In genomic region chr1:170907111-170907455, GRCm38 (mm10) we compare ENCODE assay signal across 11 mouse cellular contexts. TPM values are rescaled to one million over a fixed set of nuclear protein-coding genes. Genes with fewer than 3 reads are reported as not detected.
DNase-seq lines count a peak whose midpoint lies in the region; ATAC-seq lines count a peak whose summit lies in the region.
"Had no signal": no experiment of that assay in that cellular context is flagged by ENCODE, and none has a peak within 500 bp of the region (broad histone marks: within the 10 kb centered on the region; RNA-seq: fewer than 3 reads in every experiment).

No protein-coding gene starts in this region.

- peak overlapping the region; percentile 53 for H3K4me3 ChIP-seq in kidney, embryonic 14.5 days (ENCODE audit: low read length)
- peak overlapping the region; percentile 55 for H3K4me3 ChIP-seq in embryonic facial prominence, embryonic 13.5 days
- peak overlapping the region; percentile 66 for H3K4me3 ChIP-seq in hindbrain, embryonic 16.5 days (ENCODE audit: low read length)
- peak overlapping the region; percentile 54 for H3K4me3 ChIP-seq in midbrain, embryonic 16.5 days (ENCODE audit: low read depth, low read length)

- H3K9me3 ChIP-seq in kidney, embryonic 14.5 days (ENCODE audit: control insufficient read depth, low read length), result no peaks in the 10 kb centered on the region
- no peaks in the 10 kb centered on the region for H3K9me3 ChIP-seq in embryonic facial prominence, embryonic 13.5 days
- no peaks in the 10 kb centered on the region for H3K9me3 ChIP-seq in hindbrain, embryonic 16.5 days (ENCODE audit: control insufficient read depth, low read length)
- no peaks in the 10 kb centered on the region for H3K9me3 ChIP-seq in midbrain, embryonic 16.5 days (replicated peaks; ENCODE audit: control insufficient read depth, low read length, poor library complexity, severe bottlenecking)

- H3K36me3 ChIP-seq in kidney, embryonic 14.5 days (ENCODE audit: control insufficient read depth, insufficient read depth, low read length), result no peaks in the 10 kb centered on the region
- no peaks in the 10 kb centered on the region for H3K36me3 ChIP-seq in embryonic facial prominence, embryonic 13.5 days
- no peaks in the 10 kb centered on the region for H3K36me3 ChIP-seq in hindbrain, embryonic 16.5 days (ENCODE audit: control insufficient read depth, insufficient read depth, low read length)
- H3K36me3 ChIP-seq in midbrain, embryonic 16.5 days (ENCODE audit: control insufficient read depth, insufficient read depth, low read length), result no peaks in the 10 kb centered on the region

- H3K9ac ChIP-seq in kidney, embryonic 14.5 days (ENCODE audit: low read depth, low read length), result peak overlapping the region; percentile 47; the same call in 1 of the 2 replicates
- peak overlapping the region; percentile 70 for H3K9ac ChIP-seq in embryonic facial prominence, embryonic 13.5 days
- peak overlapping the region; percentile 71 for H3K9ac ChIP-seq in hindbrain, embryonic 16.5 days (ENCODE audit: low read depth, low read length)
- peak overlapping the region; percentile 73 for H3K9ac ChIP-seq in midbrain, embryonic 16.5 days (ENCODE audit: low read depth, low read length)

- ATAC-seq in kidney, embryonic 14.5 days (ENCODE audit: low FRiP score, low TSS enrichment), result 0 out of 2 replicates have a peak, but pooled peaks have one; percentile 3
- ATAC-seq in embryonic facial prominence, embryonic 13.5 days (ENCODE audit: insufficient number of reproducible peaks, insufficient read depth, low FRiP score, low TSS enrichment, low read depth), result no peak
- ATAC-seq in hindbrain, embryonic 16.5 days, result 0 out of 2 replicates have a peak, but pooled peaks have one; percentile 5
- ATAC-seq in midbrain, embryonic 16.5 days, result peak; percentile 43; the same call in 1 of the 2 replicates
- ATAC-seq in monocyte, adult 5-6 weeks (replicated peaks; ENCODE audit: insufficient number of reproducible peaks, low FRiP score, low TSS enrichment, poor library complexity, severe bottlenecking), result no peak
- ATAC-seq: Patski had no signal

- peaks cover 4% of the 10 kb centered on the region; the same call in 1 of the 2 replicates for H3K4me1 ChIP-seq in kidney, embryonic 14.5 days (ENCODE audit: control insufficient read depth, insufficient read depth, low read length)
- peaks cover 15% of the 10 kb centered on the region for H3K4me1 ChIP-seq in embryonic facial prominence, embryonic 13.5 days
- H3K4me1 ChIP-seq in hindbrain, embryonic 16.5 days (ENCODE audit: control insufficient read depth, insufficient read depth, low read depth, low read length), result peaks cover 7% of the 10 kb centered on the region
- H3K4me1 ChIP-seq in midbrain, embryonic 16.5 days (ENCODE audit: control insufficient read depth, insufficient read depth, low read length), result peaks cover 5% of the 10 kb centered on the region; the same call in 1 of the 2 replicates

- H3K4me2 ChIP-seq in kidney, embryonic 14.5 days (replicated peaks; ENCODE audit: low read depth, low read length), result peak overlapping the region; percentile 96
- peak overlapping the region; percentile 82 for H3K4me2 ChIP-seq in embryonic facial prominence, embryonic 13.5 days
- H3K4me2 ChIP-seq in hindbrain, embryonic 16.5 days (ENCODE audit: low read length), result peak overlapping the region; percentile 97
- peak overlapping the region; percentile 97 for H3K4me2 ChIP-seq in midbrain, embryonic 16.5 days (ENCODE audit: low read length)

- 18% methylated on average over 11 of the region's 11 CpGs for WGBS in kidney, embryonic 14.5 days
- WGBS in embryonic facial prominence, embryonic 13.5 days, result 19% methylated on average over 11 of the region's 11 CpGs
- WGBS in hindbrain, embryonic 16.5 days, result 20% methylated on average over 11 of the region's 11 CpGs
- WGBS in midbrain, embryonic 16.5 days, result 19% methylated on average over 11 of the region's 11 CpGs

- DNase-seq in kidney, adult 9 months, result no peak
- no peak for DNase-seq in testis, postnatal 10 days (ENCODE audit: low spot score)
- DNase-seq in urinary bladder, postnatal 25 days (ENCODE audit: low spot score), result no peak

- H3K27ac ChIP-seq in kidney, embryonic 14.5 days (ENCODE audit: low read depth, low read length), result no peak overlapping the region
- H3K27ac ChIP-seq in embryonic facial prominence, embryonic 13.5 days, result no peak overlapping the region
- no peak overlapping the region for H3K27ac ChIP-seq in hindbrain, embryonic 16.5 days (ENCODE audit: low read depth, low read length)
- H3K27ac ChIP-seq in midbrain, embryonic 16.5 days (ENCODE audit: low read length), result 0 out of 2 replicates have a peak overlapping the region, but pooled peaks have one; percentile 9

- H3K27me3 ChIP-seq in kidney, embryonic 14.5 days (ENCODE audit: control insufficient read depth, insufficient read depth, low read length), result peaks cover 30% of the 10 kb centered on the region
- peaks cover 59% of the 10 kb centered on the region for H3K27me3 ChIP-seq in embryonic facial prominence, embryonic 13.5 days
- peaks cover 2% of the 10 kb centered on the region for H3K27me3 ChIP-seq in hindbrain, embryonic 16.5 days (replicated peaks; ENCODE audit: control insufficient read depth, insufficient read depth, low read length)
- peaks cover 8% of the 10 kb centered on the region for H3K27me3 ChIP-seq in midbrain, embryonic 16.5 days (ENCODE audit: control insufficient read depth, insufficient read depth, low read depth, low read length)
- H3K27me3 ChIP-seq: Patski had no signal

RNA-seq across cellular contexts. Expression of gene Fcrlb, which starts 5.7 kb away (rescaled TPM):
- polyA plus RNA-seq in kidney, embryonic 14.5 days (2014; fragmentation: Nextera tagmentation; extraction: Ambion mirVana), result not detected in 2 replicates
- polyA plus RNA-seq in embryonic facial prominence, embryonic 13.5 days (2015; fragmentation: Nextera tagmentation; extraction: Ambion mirVana), result not detected in 2 replicates
- 1.1 and 1.2 TPM in 2 replicates for polyA plus RNA-seq in hindbrain, embryonic 16.5 days (2015; fragmentation: Nextera tagmentation; extraction: Ambion mirVana)
- polyA plus RNA-seq in midbrain, embryonic 16.5 days (2015; fragmentation: Nextera tagmentation; extraction: Ambion mirVana), result 0.53 and 1.1 TPM in 2 replicates
- 0.43 TPM in 1 of 3 replicates, not detected in the others for total RNA-seq in monocyte, adult 5-6 weeks (2017)
- total RNA-seq: common myeloid progenitor, adult 5-6 weeks had no signal

RNA-seq across cellular contexts. Expression of gene Fcrla, which starts 20.3 kb away (rescaled TPM):
- not detected in 2 replicates for polyA plus RNA-seq in kidney, embryonic 14.5 days (2014; fragmentation: Nextera tagmentation; extraction: Ambion mirVana)
- not detected in 2 replicates for polyA plus RNA-seq in embryonic facial prominence, embryonic 13.5 days (2015; fragmentation: Nextera tagmentation; extraction: Ambion mirVana)
- not detected in 2 replicates for polyA plus RNA-seq in hindbrain, embryonic 16.5 days (2015; fragmentation: Nextera tagmentation; extraction: Ambion mirVana)
- polyA plus RNA-seq in midbrain, embryonic 16.5 days (2015; fragmentation: Nextera tagmentation; extraction: Ambion mirVana), result not detected in 2 replicates
- 25.8 to 50.1 TPM (median 35.3 TPM) in 3 replicates for total RNA-seq in monocyte, adult 5-6 weeks (2017)
- total RNA-seq: common myeloid progenitor, adult 5-6 weeks; left cerebral cortex, postnatal 25 days had no signal
- polyA plus RNA-seq: Patski had no signal

RNA-seq across cellular contexts. Expression of gene Dusp12, which starts 21.7 kb away (rescaled TPM):
- polyA plus RNA-seq in kidney, embryonic 14.5 days (2014; fragmentation: Nextera tagmentation; extraction: Ambion mirVana), result 36.9 and 41.7 TPM in 2 replicates
- polyA plus RNA-seq in embryonic facial prominence, embryonic 13.5 days (2015; fragmentation: Nextera tagmentation; extraction: Ambion mirVana), result 52.3 and 54.4 TPM in 2 replicates
- polyA plus RNA-seq in hindbrain, embryonic 16.5 days (2015; fragmentation: Nextera tagmentation; extraction: Ambion mirVana), result 44.0 and 47.0 TPM in 2 replicates
- polyA plus RNA-seq in midbrain, embryonic 16.5 days (2015; fragmentation: Nextera tagmentation; extraction: Ambion mirVana), result 49.9 and 52.3 TPM in 2 replicates
- total RNA-seq in monocyte, adult 5-6 weeks (2017), result 7.0 to 16.2 TPM (median 9.7 TPM) in 3 replicates

RNA-seq across cellular contexts. Expression of gene Gm26620, which starts 22.2 kb away (rescaled TPM):
- 0.69 TPM in 1 of 2 replicates, not detected in the other for polyA plus RNA-seq in kidney, embryonic 14.5 days (2014; fragmentation: Nextera tagmentation; extraction: Ambion mirVana)
- 0.42 and 0.83 TPM in 2 replicates for polyA plus RNA-seq in embryonic facial prominence, embryonic 13.5 days (2015; fragmentation: Nextera tagmentation; extraction: Ambion mirVana)
- 0.59 and 1.3 TPM in 2 replicates for polyA plus RNA-seq in hindbrain, embryonic 16.5 days (2015; fragmentation: Nextera tagmentation; extraction: Ambion mirVana)
- polyA plus RNA-seq in midbrain, embryonic 16.5 days (2015; fragmentation: Nextera tagmentation; extraction: Ambion mirVana), result 0.83 and 1.3 TPM in 2 replicates
- total RNA-seq in monocyte, adult 5-6 weeks (2017), result 0.97 TPM in 1 of 3 replicates, not detected in the others
- total RNA-seq: common myeloid progenitor, adult 5-6 weeks had no signal

RNA-seq across cellular contexts. Expression of gene Atf6, which starts 39.5 kb away (rescaled TPM):
- 6.7 and 11.6 TPM in 2 replicates for polyA plus RNA-seq in kidney, embryonic 14.5 days (2014; fragmentation: Nextera tagmentation; extraction: Ambion mirVana)
- 7.3 and 7.8 TPM in 2 replicates for polyA plus RNA-seq in embryonic facial prominence, embryonic 13.5 days (2015; fragmentation: Nextera tagmentation; extraction: Ambion mirVana)
- polyA plus RNA-seq in hindbrain, embryonic 16.5 days (2015; fragmentation: Nextera tagmentation; extraction: Ambion mirVana), result 6.5 and 7.0 TPM in 2 replicates
- polyA plus RNA-seq in midbrain, embryonic 16.5 days (2015; fragmentation: Nextera tagmentation; extraction: Ambion mirVana), result 6.9 and 8.1 TPM in 2 replicates
- total RNA-seq in monocyte, adult 5-6 weeks (2017), result 45.8 to 71.9 TPM (median 49.6 TPM) in 3 replicates

Comparison
In these comparisons a context has a peak if more than half of its experiments do, and no peak if none do; other contexts are left out.
1. ATAC-seq: peak in kidney, embryonic 14.5 days (single experiment), hindbrain, embryonic 16.5 days (single experiment) and midbrain, embryonic 16.5 days (single experiment); none in embryonic facial prominence, embryonic 13.5 days (single experiment) and monocyte, adult 5-6 weeks (single experiment).
2. Peak in every context shown above with its lines, with median percentiles within 50 percentile points of each other: H3K4me2 ChIP-seq, H3K4me3 ChIP-seq and H3K9ac ChIP-seq.